Comparison of ENCODE assay signal across 22 mouse cellular contexts in genomic region chr5:43976821-43977561, GRCm38 (mm10). TPM values are rescaled to one million over a fixed set of nuclear protein-coding genes. Genes with fewer than 3 reads are reported as not detected.
"Had no signal": no experiment of that assay in that cellular context is flagged by ENCODE, and none has a peak within 500 bp of the region (broad histone marks: within the 10 kb centered on the region; RNA-seq: fewer than 3 reads in every experiment).

No protein-coding gene starts in this region.

- H3K9ac ChIP-seq: limb, embryonic 13.5 days; liver, embryonic 12.5 days; liver, embryonic 15.5 days; lung, embryonic 15.5 days; stomach, embryonic 15.5 days had no signal

- H3K36me3 ChIP-seq: limb, embryonic 10.5 days; limb, embryonic 13.5 days; liver, embryonic 12.5 days; liver, embryonic 15.5 days; lung, embryonic 15.5 days; stomach, embryonic 15.5 days had no signal

- H3K9me3 ChIP-seq: limb, embryonic 10.5 days; limb, embryonic 13.5 days; liver, embryonic 12.5 days; liver, embryonic 15.5 days; lung, embryonic 15.5 days; stomach, embryonic 15.5 days had no signal

- H3K4me3 ChIP-seq: layer of hippocampus, adult 2 months; limb, embryonic 10.5 days; limb, embryonic 13.5 days; liver, embryonic 12.5 days; liver, embryonic 15.5 days; lung, embryonic 15.5 days; stomach, embryonic 15.5 days had no signal

- ATAC-seq: intestine, postnatal 0 days; liver, embryonic 12.5 days had no signal

- H3K27me3 ChIP-seq: limb, embryonic 13.5 days; liver, embryonic 12.5 days; liver, embryonic 15.5 days; lung, embryonic 15.5 days; stomach, embryonic 15.5 days had no signal

- H3K4me1 ChIP-seq: limb, embryonic 10.5 days; liver, embryonic 12.5 days; liver, embryonic 15.5 days; lung, embryonic 15.5 days; stomach, embryonic 15.5 days had no signal

- H3K4me2 ChIP-seq: limb, embryonic 13.5 days; liver, embryonic 12.5 days; liver, embryonic 15.5 days; lung, embryonic 15.5 days; midbrain, embryonic 11.5 days; stomach, embryonic 15.5 days had no signal

- DNase-seq: layer of hippocampus, adult 9-11 months; liver; lung, adult 18-20 months; lung, postnatal 10 days; lung, postnatal 36 days; midbrain, embryonic 14.5 days; right cerebral cortex, postnatal 25 days; spleen, adult 18-20 months; thymus, adult 18-20 months; thymus, postnatal 36 days had no signal

- H3K27ac ChIP-seq: layer of hippocampus, adult 2 months; limb, embryonic 10.5 days; limb, embryonic 13.5 days; liver, embryonic 12.5 days; liver, embryonic 15.5 days; lung, embryonic 15.5 days; stomach, embryonic 15.5 days had no signal

RNA-seq across cellular contexts. Expression of gene Fgfbp1, which starts 4.6 kb away (rescaled TPM):
- total RNA-seq: megakaryocyte-erythroid progenitor cell, adult 5-6 weeks had no signal
- polyA plus RNA-seq: liver, embryonic 12.5 days; testis, adult 2 months; urinary bladder, adult 2 months had no signal
